Mouse (Mus musculus): Measurements from ENCODE around the gene Igfbp7. TPM values are rescaled to one million over a fixed set of nuclear protein-coding genes. Genes with fewer than 3 reads are reported as not detected.

The Igfbp7 gene
- total and polyA plus RNA-seq, 3 experiments = 0.17 to 0.70 (median 0.35) TPM

DNA sequence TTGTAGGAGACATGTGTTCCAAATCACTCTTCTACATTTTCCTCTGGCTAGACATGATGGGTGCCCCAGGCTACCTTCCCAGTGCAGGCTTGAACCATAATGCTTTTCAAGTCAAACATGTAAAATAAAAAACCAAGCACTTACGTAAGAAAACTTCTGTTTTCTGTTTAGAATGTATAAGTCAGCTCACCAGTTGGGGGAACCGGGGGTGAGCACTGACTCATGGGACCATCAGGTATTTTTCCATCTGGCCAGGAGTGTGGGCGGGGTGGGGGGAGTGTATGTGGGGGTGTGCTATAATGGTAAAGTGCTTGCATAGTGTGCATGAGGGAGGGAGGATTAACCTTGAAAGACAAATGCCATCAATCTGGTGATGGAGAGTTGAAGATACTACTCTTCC is 29.8 kb downstream of the Igfbp7 start:
- Histone ChIP-seq H3K36me3 (replicated peaks in 1 of 2; ENCODE audit: control insufficient read depth in 1 of 2, insufficient read depth in 1 of 2, low read length in 1 of 2) (no peaks in the 10 kb centered on the region), H3K4me3 (replicated peaks in 1 of 3; ENCODE audit: low read depth in 2 of 3, low read length in 2 of 3, poor library complexity in 1 of 3) (no peak overlapping the region), H3K4me1 (ENCODE audit: control insufficient read depth in 1 of 2, insufficient read depth in 2 of 2) (peaks cover 17 to 59% of the 10 kb centered on the region in 2 experiments), H3K9me3 (replicated peaks; ENCODE audit: low read length) (no peaks in the 10 kb centered on the region), H3K27ac (ENCODE audit: insufficient read depth, low read depth) (no peak overlapping the region), H3K9ac (ENCODE audit: insufficient read depth, low read depth) (no peak overlapping the region), H3K27me3 (replicated peaks) (no peaks in the 10 kb centered on the region), H3K79me2 (replicated peaks; ENCODE audit: control insufficient read depth, extremely low read depth, insufficient read depth, poor library complexity, severe bottlenecking) (no peaks in the 10 kb centered on the region), H3K4me2 (ENCODE audit: insufficient read depth, low read depth, poor library complexity, severe bottlenecking) (no peak overlapping the region)
- in situ Hi-C loops (cut with MboI; ENCODE audit: low pct_ligation_motif_present, low pct_unique_long_range_greater_than_20kb, low sequenced_read_pairs) = no loop called here
- dilution Hi-C loops (cut with MboI; ENCODE audit: extremely low pct_ligation_motif_present, extremely low pct_unique_long_range_greater_than_20kb, low sequenced_read_pairs) = no loop called here
- TF ChIP-seq EP300 (IDR thresholded peaks at IDR 0.05; ENCODE audit: low read length) = no peak
- no peak for TF ChIP-seq HCFC1 (IDR thresholded peaks at IDR 0.05; ENCODE audit: low read depth, low read length)
- no peak for TF ChIP-seq MAFK (IDR thresholded peaks at IDR 0.05; ENCODE audit: insufficient replicate concordance, low read length)
- no peak for TF ChIP-seq RAD21 (IDR thresholded peaks at IDR 0.05; ENCODE audit: low read depth, low read length)
- TF ChIP-seq ZKSCAN1 (IDR thresholded peaks at IDR 0.05; ENCODE audit: borderline replicate concordance, low read depth, low read length) = no peak
- TF ChIP-seq MYC (IDR thresholded peaks at IDR 0.05; ENCODE audit: low read depth, low read length) = no peak
- TF ChIP-seq RCOR1 (conservative IDR thresholded peaks at IDR 0.05; ENCODE audit: low read depth, low read length) = no peak
- TF ChIP-seq TCF12 (IDR thresholded peaks at IDR 0.05; ENCODE audit: low read depth, low read length) = no peak
- no peak for TF ChIP-seq JUN (IDR thresholded peaks at IDR 0.05; ENCODE audit: insufficient read depth, low read depth, low read length)
- TF ChIP-seq ZNF384 (IDR thresholded peaks at IDR 0.05; ENCODE audit: low read depth, low read length) = no peak
- no peak for TF ChIP-seq GABPA (IDR thresholded peaks at IDR 0.05; ENCODE audit: insufficient replicate concordance, low read depth, low read length)
- TF ChIP-seq NRF1 (IDR thresholded peaks at IDR 0.05; ENCODE audit: low read depth, low read length) = no peak
- TF ChIP-seq E2F4 (IDR thresholded peaks at IDR 0.05; ENCODE audit: insufficient replicate concordance, low read depth, low read length) = no peak
- TF ChIP-seq ETS1 (conservative IDR thresholded peaks at IDR 0.05; ENCODE audit: low read depth, low read length) = no peak
- TF ChIP-seq POLR2AphosphoS2 (IDR thresholded peaks at IDR 0.05; ENCODE audit: low read depth, low read length) = no peak
- TF ChIP-seq SMC3 (IDR thresholded peaks at IDR 0.05; ENCODE audit: low read depth, low read length) = no peak
- no peak for TF ChIP-seq KAT2A (IDR thresholded peaks at IDR 0.05; ENCODE audit: insufficient replicate concordance, low read length)
- TF ChIP-seq JUND (conservative IDR thresholded peaks at IDR 0.05; ENCODE audit: low read depth, low read length) = no peak
- DNase-seq (ENCODE audit: extremely low read depth) = no peak

DNA sequence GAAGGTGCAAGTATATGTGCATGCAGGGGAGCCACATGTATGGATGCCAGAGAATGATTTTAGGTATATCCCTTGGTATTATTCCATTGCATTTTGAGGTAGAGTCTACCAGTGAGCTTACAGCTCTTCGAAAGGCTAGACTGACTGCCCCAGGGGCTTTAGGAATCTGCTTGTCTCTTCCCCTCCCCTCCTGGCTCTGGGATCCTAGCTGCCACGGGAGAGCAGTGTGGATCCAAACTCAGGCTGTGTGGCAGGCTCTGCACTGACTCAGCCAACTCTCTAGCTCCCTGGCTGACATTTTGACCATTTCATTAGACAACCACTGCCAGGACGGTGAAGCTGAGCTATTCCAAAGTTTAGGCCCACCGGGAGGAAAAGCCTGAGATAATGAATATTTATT is 32.3 kb downstream of the Igfbp7 start:
- Histone ChIP-seq H3K4me1 (ENCODE audit: control insufficient read depth in 1 of 2, insufficient read depth in 2 of 2) (peaks cover 18 to 62% of the 10 kb centered on the region in 2 experiments), H3K4me2 (ENCODE audit: insufficient read depth, low read depth, poor library complexity, severe bottlenecking) (no peak overlapping the region), H3K36me3 (replicated peaks in 1 of 2; ENCODE audit: control insufficient read depth in 1 of 2, insufficient read depth in 1 of 2, low read length in 1 of 2) (no peaks in the 10 kb centered on the region), H3K27ac (ENCODE audit: insufficient read depth, low read depth) (no peak overlapping the region), H3K9ac (ENCODE audit: insufficient read depth, low read depth) (no peak overlapping the region), H3K79me2 (replicated peaks; ENCODE audit: control insufficient read depth, extremely low read depth, insufficient read depth, poor library complexity, severe bottlenecking) (no peaks in the 10 kb centered on the region), H3K9me3 (replicated peaks; ENCODE audit: low read length) (no peaks in the 10 kb centered on the region), H3K27me3 (replicated peaks) (no peaks in the 10 kb centered on the region), H3K4me3 (replicated peaks in 1 of 3; ENCODE audit: low read depth in 2 of 3, low read length in 2 of 3, poor library complexity in 1 of 3) (no peak overlapping the region)
- in situ Hi-C loops (cut with MboI; ENCODE audit: low pct_ligation_motif_present, low pct_unique_long_range_greater_than_20kb, low sequenced_read_pairs) = no loop called here
- TF ChIP-seq TCF12 (IDR thresholded peaks at IDR 0.05; ENCODE audit: low read depth, low read length) (no peak), PAX5 (IDR thresholded peaks at IDR 0.05; ENCODE audit: low read length) (no peak), KAT2A (IDR thresholded peaks at IDR 0.05; ENCODE audit: insufficient replicate concordance, low read length) (no peak), MXI1 (IDR thresholded peaks at IDR 0.05; ENCODE audit: low read depth, low read length) (no peak), GABPA (IDR thresholded peaks at IDR 0.05; ENCODE audit: insufficient replicate concordance, low read depth, low read length) (no peak), NRF1 (IDR thresholded peaks at IDR 0.05; ENCODE audit: low read depth, low read length) (no peak), MEF2A (IDR thresholded peaks at IDR 0.05; ENCODE audit: borderline replicate concordance, low read depth, low read length) (no peak), JUND (conservative IDR thresholded peaks at IDR 0.05; ENCODE audit: low read depth, low read length) (no peak), EP300 (IDR thresholded peaks at IDR 0.05; ENCODE audit: low read length) (no peak), NELFE (IDR thresholded peaks at IDR 0.05; ENCODE audit: low read depth, low read length) (no peak), MAX (IDR thresholded peaks at IDR 0.05; ENCODE audit: low read length) (no peak), ZMIZ1 (IDR thresholded peaks at IDR 0.05; ENCODE audit: low read depth, low read length) (no peak), MYC (IDR thresholded peaks at IDR 0.05; ENCODE audit: low read depth, low read length) (no peak), CHD1 (IDR thresholded peaks at IDR 0.05; ENCODE audit: low read depth, low read length) (no peak), MAZ (IDR thresholded peaks at IDR 0.05; ENCODE audit: low read depth, low read length) (no peak), SIN3A (IDR thresholded peaks at IDR 0.05; ENCODE audit: low read length) (no peak), BHLHE40 (IDR thresholded peaks at IDR 0.05; ENCODE audit: low read depth, low read length) (no peak), MAFK (IDR thresholded peaks at IDR 0.05; ENCODE audit: insufficient replicate concordance, low read length) (no peak), E2F4 (IDR thresholded peaks at IDR 0.05; ENCODE audit: insufficient replicate concordance, low read depth, low read length) (no peak), JUN (IDR thresholded peaks at IDR 0.05; ENCODE audit: insufficient read depth, low read depth, low read length) (no peak)
- no peak for DNase-seq (ENCODE audit: extremely low read depth)
- dilution Hi-C loops (cut with MboI; ENCODE audit: extremely low pct_ligation_motif_present, extremely low pct_unique_long_range_greater_than_20kb, low sequenced_read_pairs) = no loop called here

Measured in CH12.LX (cell line).